Mouse (Mus musculus): Measurements from ENCODE around the gene Smarcal1. TPM values are rescaled to one million over a fixed set of nuclear protein-coding genes. Genes with fewer than 3 reads are reported as not detected.
A peak's percentile ranks its signal among the peaks of the same experiment; 100 is the strongest.

The Smarcal1 gene
- polyA plus RNA-seq, 1 experiment from 2014 or later: 13.8 TPM

GRCm38 (mm10) chr1:72595686-72596085 is 12.6 kb downstream of the Smarcal1 start:
- Histone ChIP-seq H3K36me3 (ENCODE audit: insufficient read depth, low read length) (peaks cover 46% of the 10 kb centered on the region), H3K27me3 (ENCODE audit: insufficient read depth, low read length) (no peaks in the 10 kb centered on the region), H3K9me3 (replicated peaks; ENCODE audit: low read length) (no peaks in the 10 kb centered on the region), H3K4me3 (replicated peaks; ENCODE audit: low read depth, low read length) (no peak overlapping the region), H3K4me1 (replicated peaks; ENCODE audit: insufficient read depth, low read length) (0 out of 2 replicates have a peak, but pooled peaks cover 12% of the 10 kb centered on the region), H3K9ac (ENCODE audit: low read depth, low read length) (no peak overlapping the region), H3K4me2 (ENCODE audit: low read length) (no peak overlapping the region), H3K27ac (no peak overlapping the region)
- DNase-seq (ENCODE audit: low spot score) (no peak), ATAC-seq (replicated peaks; ENCODE audit: low FRiP score, low read depth) (no peak)
- no peak for TF ChIP-seq CTCF (IDR thresholded peaks at IDR 0.05; ENCODE audit: low read depth)
- 89% methylated on average over 12 of the region's 12 CpGs for WGBS

GRCm38 (mm10) chr1:72596231-72596630 is 13.2 kb downstream of the Smarcal1 start:
- Histone ChIP-seq H3K27ac (no peak overlapping the region), H3K9ac (ENCODE audit: low read depth, low read length) (no peak overlapping the region), H3K9me3 (replicated peaks; ENCODE audit: low read length) (no peaks in the 10 kb centered on the region), H3K4me2 (ENCODE audit: low read length) (no peak overlapping the region), H3K27me3 (ENCODE audit: insufficient read depth, low read length) (no peaks in the 10 kb centered on the region), H3K4me3 (replicated peaks; ENCODE audit: low read depth, low read length) (no peak overlapping the region), H3K36me3 (ENCODE audit: insufficient read depth, low read length) (peaks cover 43% of the 10 kb centered on the region), H3K4me1 (replicated peaks; ENCODE audit: insufficient read depth, low read length) (peaks cover 12% of the 10 kb centered on the region; the same call in 1 of the 2 replicates)
- TF ChIP-seq CTCF (IDR thresholded peaks at IDR 0.05; ENCODE audit: low read depth): no peak
- WGBS: 92% methylated on average over 5 of the region's 5 CpGs
- ATAC-seq (replicated peaks; ENCODE audit: low FRiP score, low read depth) (no peak), DNase-seq (ENCODE audit: low spot score) (no peak)

- no peaks in the 10 kb centered on the region for H3K9me3 ChIP-seq (replicated peaks; ENCODE audit: low read length)
- no peak overlapping the region for H3K4me3 ChIP-seq (replicated peaks; ENCODE audit: low read depth, low read length)
- no peak overlapping the region for H3K9ac ChIP-seq (ENCODE audit: low read depth, low read length)
- no peak for TF ChIP-seq CTCF (IDR thresholded peaks at IDR 0.05; ENCODE audit: low read depth)
- H3K4me1 ChIP-seq (replicated peaks; ENCODE audit: insufficient read depth, low read length): peaks cover 12% of the 10 kb centered on the region; the same call in 1 of the 2 replicates
- ATAC-seq (replicated peaks; ENCODE audit: low FRiP score, low read depth) (peak; percentile 53; the same call in 1 of the 2 replicates), DNase-seq (ENCODE audit: low spot score) (peak; percentile 54)
- 33% methylated on average over 21 of the region's 21 CpGs for whole genome bisulfite sequencing
- H3K36me3 ChIP-seq (ENCODE audit: insufficient read depth, low read length): peaks cover 37% of the 10 kb centered on the region
- peak overlapping the region; percentile 28; the same call in 1 of the 2 replicates for H3K4me2 ChIP-seq (ENCODE audit: low read length)
- H3K27ac ChIP-seq: peak overlapping the region; percentile 70
- no peaks in the 10 kb centered on the region for H3K27me3 ChIP-seq (ENCODE audit: insufficient read depth, low read length)
Observed at GRCm38 (mm10) chr1:72599146-72600101, 16.4 kb downstream of the Smarcal1 start.

GRCm38 (mm10) chr1:72600778-72601177 is 17.7 kb downstream of the Smarcal1 start:
- no peak overlapping the region for H3K4me2 ChIP-seq (ENCODE audit: low read length)
- H3K27me3 ChIP-seq (ENCODE audit: insufficient read depth, low read length): no peaks in the 10 kb centered on the region
- H3K27ac ChIP-seq: no peak overlapping the region
- peaks cover 33% of the 10 kb centered on the region for H3K36me3 ChIP-seq (ENCODE audit: insufficient read depth, low read length)
- 64% methylated on average over 5 of the region's 5 CpGs for WGBS
- no peak overlapping the region for H3K9ac ChIP-seq (ENCODE audit: low read depth, low read length)
- TF ChIP-seq CTCF (IDR thresholded peaks at IDR 0.05; ENCODE audit: low read depth): no peak
- no peaks in the 10 kb centered on the region for H3K9me3 ChIP-seq (replicated peaks; ENCODE audit: low read length)
- peaks cover 12% of the 10 kb centered on the region; the same call in 1 of the 2 replicates for H3K4me1 ChIP-seq (replicated peaks; ENCODE audit: insufficient read depth, low read length)
- DNase-seq (ENCODE audit: low spot score) (no peak), ATAC-seq (replicated peaks; ENCODE audit: low FRiP score, low read depth) (peak; percentile 44; the same call in 1 of the 2 replicates)
- H3K4me3 ChIP-seq (replicated peaks; ENCODE audit: low read depth, low read length): no peak overlapping the region

- no peaks in the 10 kb centered on the region for H3K9me3 ChIP-seq (replicated peaks; ENCODE audit: low read length)
- peaks cover 31% of the 10 kb centered on the region for H3K36me3 ChIP-seq (ENCODE audit: insufficient read depth, low read length)
- 81% methylated on average over 7 of the region's 7 CpGs for WGBS
- no peaks in the 10 kb centered on the region for H3K27me3 ChIP-seq (ENCODE audit: insufficient read depth, low read length)
- H3K9ac ChIP-seq (ENCODE audit: low read depth, low read length): no peak overlapping the region
- H3K4me3 ChIP-seq (replicated peaks; ENCODE audit: low read depth, low read length): no peak overlapping the region
- no peak for DNase-seq (ENCODE audit: low spot score)
- no peak for TF ChIP-seq CTCF (IDR thresholded peaks at IDR 0.05; ENCODE audit: low read depth)
- H3K4me2 ChIP-seq (ENCODE audit: low read length): no peak overlapping the region
- H3K4me1 ChIP-seq (replicated peaks; ENCODE audit: insufficient read depth, low read length): peaks cover 12% of the 10 kb centered on the region; the same call in 1 of the 2 replicates
- H3K27ac ChIP-seq: no peak overlapping the region
- no peak for ATAC-seq (replicated peaks; ENCODE audit: low FRiP score, low read depth)
Observed at GRCm38 (mm10) chr1:72601233-72601632, 18.2 kb downstream of the Smarcal1 start.

GRCm38 (mm10) chr1:72602186-72602585 is 19.1 kb downstream of the Smarcal1 start:
- Histone ChIP-seq H3K9ac (ENCODE audit: low read depth, low read length) (no peak overlapping the region), H3K27me3 (ENCODE audit: insufficient read depth, low read length) (no peaks in the 10 kb centered on the region), H3K36me3 (ENCODE audit: insufficient read depth, low read length) (peaks cover 22% of the 10 kb centered on the region), H3K4me3 (replicated peaks; ENCODE audit: low read depth, low read length) (no peak overlapping the region), H3K9me3 (replicated peaks; ENCODE audit: low read length) (no peaks in the 10 kb centered on the region), H3K27ac (no peak overlapping the region), H3K4me1 (replicated peaks; ENCODE audit: insufficient read depth, low read length) (peaks cover 12% of the 10 kb centered on the region; the same call in 1 of the 2 replicates), H3K4me2 (ENCODE audit: low read length) (no peak overlapping the region)
- ATAC-seq (replicated peaks; ENCODE audit: low FRiP score, low read depth) (no peak), DNase-seq (ENCODE audit: low spot score) (no peak)
- TF ChIP-seq CTCF (IDR thresholded peaks at IDR 0.05; ENCODE audit: low read depth): no peak
- WGBS: 76% methylated on average over 5 of the region's 5 CpGs
